ENCODE assay signal across 21 mouse cellular contexts in genomic region chr9:29574548-29574947, GRCm38 (mm10).
"Had no signal": no experiment of that assay in that cellular context is flagged by ENCODE, and none has a peak within 500 bp of the region (broad histone marks: within the 10 kb centered on the region; RNA-seq: fewer than 3 reads in every experiment).

No protein-coding gene starts in this region.

- H3K4me1 ChIP-seq: kidney, embryonic 15.5 days; limb, embryonic 10.5 days; limb, embryonic 13.5 days; liver, embryonic 12.5 days; liver, embryonic 15.5 days; lung, embryonic 15.5 days had no signal

- H3K4me2 ChIP-seq: kidney, embryonic 15.5 days; limb, embryonic 13.5 days; liver, embryonic 12.5 days; liver, embryonic 15.5 days; lung, embryonic 15.5 days; midbrain, embryonic 11.5 days; midbrain, embryonic 15.5 days; neural tube, embryonic 13.5 days had no signal

- H3K27ac ChIP-seq: kidney, embryonic 15.5 days; limb, embryonic 10.5 days; limb, embryonic 13.5 days; liver, embryonic 12.5 days; liver, embryonic 15.5 days; lung, embryonic 15.5 days; midbrain, embryonic 15.5 days; neural tube, embryonic 13.5 days; stomach, postnatal 0 days had no signal

- H3K36me3 ChIP-seq: kidney, embryonic 15.5 days; limb, embryonic 10.5 days; limb, embryonic 13.5 days; liver, embryonic 12.5 days; liver, embryonic 15.5 days; lung, embryonic 15.5 days; midbrain, embryonic 15.5 days; neural tube, embryonic 13.5 days had no signal

- H3K9me3 ChIP-seq: kidney, embryonic 15.5 days; limb, embryonic 10.5 days; limb, embryonic 13.5 days; liver, embryonic 12.5 days; liver, embryonic 15.5 days; lung, embryonic 15.5 days; midbrain, embryonic 15.5 days; neural tube, embryonic 13.5 days had no signal

- ATAC-seq: liver, embryonic 12.5 days; midbrain, embryonic 15.5 days had no signal

- H3K4me3 ChIP-seq: kidney, embryonic 15.5 days; limb, embryonic 10.5 days; limb, embryonic 13.5 days; liver, embryonic 12.5 days; liver, embryonic 15.5 days; lung, embryonic 15.5 days; midbrain, embryonic 15.5 days; myocyte; neural tube, embryonic 13.5 days had no signal

- H3K27me3 ChIP-seq: kidney, embryonic 15.5 days; limb, embryonic 13.5 days; liver, embryonic 12.5 days; liver, embryonic 15.5 days; lung, embryonic 15.5 days; midbrain, embryonic 15.5 days; neural tube, embryonic 13.5 days had no signal

- DNase-seq: kidney, adult 2 months; kidney, postnatal 10 days; kidney, postnatal 36 days; liver; lung, adult 18-20 months; lung, postnatal 10 days; lung, postnatal 4 days; thymus, adult 2 months; thymus, postnatal 14 days; thymus, postnatal 4 days had no signal

- H3K9ac ChIP-seq: kidney, embryonic 15.5 days; limb, embryonic 13.5 days; liver, embryonic 12.5 days; liver, embryonic 15.5 days; lung, embryonic 15.5 days; midbrain, embryonic 15.5 days; neural tube, embryonic 13.5 days had no signal
